Mouse (Mus musculus): ENCODE data around the gene Sorbs1.

- TF ChIP-seq CTCF (IDR thresholded peaks at IDR 0.05; ENCODE audit: low read depth, low read length): no peak
- TF ChIP-seq EP300 (IDR thresholded peaks at IDR 0.05; ENCODE audit: insufficient read depth, low read depth, low read length): no peak
Measured at GRCm38 (mm10) chr19:40405808-40406207, 107.8 kb downstream of the Sorbs1 start.
